Mouse (Mus musculus) erythroblast, embryonic 14.5 days (primary cell): ENCODE results near the gene Ano2. TPM values are rescaled to one million over a fixed set of nuclear protein-coding genes. Genes with fewer than 3 reads are reported as not detected.

Experiments used
- H3K27me3 ChIP-seq: 2 replicates; pipeline ENCODE4 v1.6.1; 2012; ENCODE audit warnings: inconsistent platforms; ENCODE audit not compliant: control insufficient read depth
- H3K36me3 ChIP-seq: 2 replicates; pipeline ENCODE4 v1.6.1; 2012; ENCODE audit warnings: mild to moderate bottlenecking, inconsistent platforms; ENCODE audit not compliant: control insufficient read depth
- H3K4me1 ChIP-seq: 2 replicates; pipeline ENCODE4 v1.6.1; 2012; ENCODE audit warnings: inconsistent platforms; ENCODE audit not compliant: control insufficient read depth
- H3K4me3 ChIP-seq: replicated peaks from 2 replicates; pipeline ENCODE3; 2012; ENCODE audit warnings: moderate library complexity, mild to moderate bottlenecking, inconsistent platforms
- H3K9me3 ChIP-seq: 2 replicates; pipeline ENCODE4 v1.6.1; 2012; ENCODE audit warnings: low read length, inconsistent platforms, mixed read lengths; ENCODE audit not compliant: control insufficient read depth
- GATA1 ChIP-seq: IDR thresholded peaks from 2 replicates; pipeline ENCODE4 v1.6.1; 2012; ENCODE audit warnings: low read length, inconsistent platforms, mixed read lengths
- TAL1 ChIP-seq: IDR thresholded peaks from 3 replicates; pipeline ENCODE4 v1.6.1; 2012; ENCODE audit warnings: low read length, inconsistent platforms, mixed read lengths
- polyA plus RNA-seq: library from polyadenylated mRNA; stranded (reverse); fragments of >175 nt; gene quantifications from 2 replicates; pipeline ENCODE4 v1.2.3, GENCODE M21; 2012

The Ano2 gene
- 0.44 and 1.4 TPM in 2 replicates for polyA plus RNA-seq

DNA sequence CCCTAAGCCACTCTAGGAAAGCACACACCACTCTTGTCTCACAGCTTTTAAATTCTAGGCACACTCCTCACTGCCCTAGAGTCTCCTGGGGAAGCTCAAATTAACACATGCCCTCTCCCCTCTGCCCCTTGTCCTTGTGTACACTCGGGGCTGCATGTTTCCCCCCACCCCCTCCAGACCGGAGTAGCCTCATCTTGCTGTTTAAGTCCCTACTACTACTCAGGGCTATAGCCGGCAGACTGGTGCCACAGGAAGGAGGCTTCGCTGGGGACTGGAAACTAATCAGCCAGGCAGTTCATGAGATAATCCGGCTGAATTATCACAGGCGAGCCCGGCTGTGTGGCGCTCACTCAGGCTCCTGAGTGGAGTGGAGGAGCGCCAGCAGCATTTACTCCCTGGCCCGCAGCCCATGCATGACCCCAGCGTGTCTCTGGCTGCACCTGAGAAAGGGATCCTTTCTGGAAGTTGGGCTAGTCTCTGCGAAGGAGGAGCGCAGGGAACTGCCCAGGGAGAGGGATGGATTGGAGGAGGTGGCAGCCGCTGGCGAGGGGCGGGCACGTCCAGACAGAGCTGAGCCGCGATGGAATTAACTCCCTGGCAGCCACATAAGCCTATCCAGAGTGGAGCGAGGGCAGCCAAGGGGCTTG is at the start of gene Ano2:
Ano2 (plus strand) TSS at position 363 of the 647 bp plus-strand sequence.
- H3K4me3 ChIP-seq: no peak within 1 kb of the TSS
- H3K9me3 ChIP-seq: no peaks in the 10 kb centered on the region
- no peaks in the 10 kb centered on the region for H3K4me1 ChIP-seq
- no peaks in the 10 kb centered on the region for H3K36me3 ChIP-seq
- TF ChIP-seq TAL1: no peak
- no peak for TF ChIP-seq GATA1
- peaks cover 9% of the 10 kb centered on the region for H3K27me3 ChIP-seq

DNA sequence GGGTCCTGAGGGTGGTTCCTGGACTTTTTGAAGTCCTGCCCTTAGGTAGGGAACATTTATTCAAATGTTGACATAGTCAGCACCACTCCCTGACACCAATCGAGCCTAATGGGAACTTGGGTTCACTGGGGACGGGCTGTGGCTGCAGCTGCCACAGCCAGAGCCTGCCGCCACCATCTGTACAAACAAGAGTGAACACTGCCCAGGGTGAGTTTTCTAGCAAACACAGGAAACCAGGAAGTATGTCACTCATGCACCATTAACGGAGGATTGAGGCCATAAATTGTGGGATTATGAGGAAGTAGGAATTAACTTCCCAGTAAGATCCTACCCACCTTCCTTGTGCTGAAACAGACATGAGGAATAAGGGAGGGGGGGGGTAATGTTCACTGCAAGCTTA is 49.7 kb upstream of the Ano2 start:
- no peak for TF ChIP-seq GATA1
- H3K4me3 ChIP-seq: no peak overlapping the region
- no peaks in the 10 kb centered on the region for H3K4me1 ChIP-seq
- no peaks in the 10 kb centered on the region for H3K9me3 ChIP-seq
- no peaks in the 10 kb centered on the region for H3K36me3 ChIP-seq
- H3K27me3 ChIP-seq: no peaks in the 10 kb centered on the region

DNA sequence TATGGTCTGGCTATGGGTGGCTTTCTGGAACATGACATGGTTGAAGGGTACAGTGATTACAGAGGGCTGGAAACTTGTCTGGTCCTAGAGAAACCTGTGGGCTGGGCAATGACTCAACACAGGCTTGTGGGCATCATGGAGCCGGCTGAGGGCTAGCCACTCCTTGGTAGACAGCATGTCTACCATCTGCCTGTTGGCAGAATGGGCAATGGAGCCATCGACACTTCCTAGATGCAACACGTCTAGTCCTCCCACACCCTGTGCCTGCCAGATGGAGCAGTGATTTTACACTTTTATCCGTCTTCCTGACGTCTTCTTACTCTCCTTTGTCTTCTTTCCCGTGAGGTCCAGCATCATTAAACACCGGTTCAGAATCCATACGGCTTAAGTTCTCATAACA is 49.1 kb upstream of the Ano2 start:
- TF ChIP-seq TAL1 (no peak), GATA1 (no peak)
- Histone ChIP-seq H3K36me3 (no peaks in the 10 kb centered on the region), H3K4me3 (no peak overlapping the region), H3K9me3 (no peaks in the 10 kb centered on the region), H3K27me3 (no peaks in the 10 kb centered on the region), H3K4me1 (no peaks in the 10 kb centered on the region)

DNA sequence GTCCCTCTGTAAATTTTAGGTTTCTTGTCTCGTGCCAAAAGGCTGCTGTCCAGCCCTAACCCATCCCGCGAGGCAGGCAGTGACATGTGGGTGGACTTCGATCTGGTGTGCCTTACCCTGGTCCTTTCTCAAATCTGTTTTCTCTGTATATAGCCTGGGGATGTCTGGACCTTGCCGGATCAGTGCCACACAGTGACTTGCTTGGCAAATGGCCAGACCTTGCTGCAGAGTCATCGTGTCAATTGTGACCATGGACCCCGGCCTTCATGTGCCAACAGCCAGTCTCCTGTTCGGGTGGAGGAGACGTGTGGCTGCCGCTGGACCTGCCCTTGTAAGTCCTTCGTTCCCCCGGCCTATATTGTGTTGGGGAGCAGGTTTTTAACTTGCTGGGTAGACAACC is 41.3 kb upstream of the Ano2 start:
- Histone ChIP-seq H3K4me3 (no peak overlapping the region), H3K4me1 (no peaks in the 10 kb centered on the region), H3K36me3 (no peaks in the 10 kb centered on the region), H3K27me3 (no peaks in the 10 kb centered on the region), H3K9me3 (no peaks in the 10 kb centered on the region)
- TF ChIP-seq GATA1 (no peak), TAL1 (no peak)

DNA sequence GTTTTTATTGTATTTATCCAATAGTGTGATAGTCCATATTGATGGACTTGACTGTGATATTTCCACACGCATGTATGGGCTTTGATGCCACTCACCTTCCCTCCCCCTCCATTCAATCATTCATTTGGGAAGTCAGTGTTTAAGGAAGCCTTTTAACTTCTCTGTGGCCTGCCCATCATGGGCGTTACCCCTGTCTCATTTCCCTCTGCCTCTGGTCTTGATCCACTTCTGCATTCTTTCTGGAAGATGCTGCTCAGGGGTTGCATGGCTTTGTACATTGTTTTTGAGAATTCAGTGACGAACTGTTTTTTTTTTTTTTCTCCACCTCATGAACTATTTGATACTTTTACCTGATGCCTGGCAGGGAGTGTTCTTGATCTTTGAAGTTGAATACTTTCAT is 38.9 kb upstream of the Ano2 start:
- H3K27me3 ChIP-seq: no peaks in the 10 kb centered on the region
- no peak overlapping the region for H3K4me3 ChIP-seq
- no peaks in the 10 kb centered on the region for H3K9me3 ChIP-seq
- no peaks in the 10 kb centered on the region for H3K4me1 ChIP-seq
- no peak for TF ChIP-seq TAL1
- TF ChIP-seq GATA1: no peak
- H3K36me3 ChIP-seq: no peaks in the 10 kb centered on the region

DNA sequence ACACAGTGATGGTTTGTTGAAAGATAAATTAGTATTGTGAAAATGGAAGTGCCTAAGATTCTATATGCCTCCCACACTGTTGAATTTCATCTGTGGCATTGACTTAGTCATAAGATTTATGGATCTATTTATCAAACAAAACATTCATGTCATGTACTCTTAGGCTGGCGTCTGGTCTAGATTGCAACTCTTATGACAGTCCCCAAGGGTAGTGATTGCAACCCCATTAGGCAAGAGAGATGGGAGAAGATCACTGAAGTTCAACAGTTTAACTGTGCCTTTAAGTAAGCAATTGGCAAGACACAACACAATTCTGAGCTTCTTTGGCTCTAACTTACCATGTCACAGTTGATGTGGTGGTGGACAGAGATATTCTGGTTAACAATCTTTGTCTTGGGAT is 36.8 kb upstream of the Ano2 start:
- TF ChIP-seq GATA1 (no peak), TAL1 (no peak)
- Histone ChIP-seq H3K4me1 (no peaks in the 10 kb centered on the region), H3K27me3 (no peaks in the 10 kb centered on the region), H3K36me3 (no peaks in the 10 kb centered on the region), H3K9me3 (no peaks in the 10 kb centered on the region), H3K4me3 (no peak overlapping the region)

DNA sequence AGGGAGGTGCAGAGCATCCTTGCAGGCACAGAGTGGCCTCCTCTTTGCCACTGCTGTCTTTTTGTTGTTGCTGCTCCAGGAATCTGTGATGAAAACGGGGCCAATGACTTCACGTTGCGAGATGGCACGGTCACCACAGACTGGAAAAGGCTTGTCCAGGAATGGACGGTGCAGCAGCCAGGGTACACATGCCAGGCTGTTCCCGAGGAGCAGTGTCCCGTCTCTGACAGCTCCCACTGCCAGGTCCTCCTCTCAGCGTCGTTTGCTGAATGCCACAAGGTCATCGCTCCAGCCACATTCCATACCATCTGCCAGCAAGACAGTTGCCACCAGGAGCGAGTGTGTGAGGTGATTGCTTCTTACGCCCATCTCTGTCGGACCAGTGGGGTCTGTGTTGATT is 33.3 kb upstream of the Ano2 start:
- no peaks in the 10 kb centered on the region for H3K36me3 ChIP-seq
- H3K27me3 ChIP-seq: no peaks in the 10 kb centered on the region
- H3K9me3 ChIP-seq: no peaks in the 10 kb centered on the region
- H3K4me3 ChIP-seq: no peak overlapping the region
- no peak for TF ChIP-seq GATA1
- no peak for TF ChIP-seq TAL1
- H3K4me1 ChIP-seq: no peaks in the 10 kb centered on the region

DNA sequence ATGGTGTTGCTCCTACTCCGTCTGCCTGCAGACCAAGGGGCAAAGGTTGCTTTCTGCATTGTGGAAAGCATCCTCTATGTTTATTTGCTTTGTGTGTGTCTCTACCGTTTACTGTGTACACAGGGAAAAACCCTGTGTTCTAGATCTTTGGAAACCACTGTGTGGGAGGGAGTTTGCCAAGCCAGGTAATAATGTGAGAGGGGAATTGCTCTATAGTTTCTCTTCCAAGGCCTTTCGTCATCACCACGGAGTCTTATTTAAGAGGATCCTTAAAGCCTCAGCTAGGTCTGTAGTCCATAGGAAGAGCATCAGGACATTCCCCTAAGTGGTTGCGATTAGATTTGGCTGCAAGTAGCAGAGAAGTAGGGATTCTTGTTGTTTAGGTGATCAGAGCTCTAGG is 32.3 kb upstream of the Ano2 start:
- Histone ChIP-seq H3K9me3 (no peaks in the 10 kb centered on the region), H3K4me1 (no peaks in the 10 kb centered on the region), H3K4me3 (no peak overlapping the region), H3K36me3 (no peaks in the 10 kb centered on the region), H3K27me3 (no peaks in the 10 kb centered on the region)
- TF ChIP-seq TAL1: no peak
- TF ChIP-seq GATA1: no peak

DNA sequence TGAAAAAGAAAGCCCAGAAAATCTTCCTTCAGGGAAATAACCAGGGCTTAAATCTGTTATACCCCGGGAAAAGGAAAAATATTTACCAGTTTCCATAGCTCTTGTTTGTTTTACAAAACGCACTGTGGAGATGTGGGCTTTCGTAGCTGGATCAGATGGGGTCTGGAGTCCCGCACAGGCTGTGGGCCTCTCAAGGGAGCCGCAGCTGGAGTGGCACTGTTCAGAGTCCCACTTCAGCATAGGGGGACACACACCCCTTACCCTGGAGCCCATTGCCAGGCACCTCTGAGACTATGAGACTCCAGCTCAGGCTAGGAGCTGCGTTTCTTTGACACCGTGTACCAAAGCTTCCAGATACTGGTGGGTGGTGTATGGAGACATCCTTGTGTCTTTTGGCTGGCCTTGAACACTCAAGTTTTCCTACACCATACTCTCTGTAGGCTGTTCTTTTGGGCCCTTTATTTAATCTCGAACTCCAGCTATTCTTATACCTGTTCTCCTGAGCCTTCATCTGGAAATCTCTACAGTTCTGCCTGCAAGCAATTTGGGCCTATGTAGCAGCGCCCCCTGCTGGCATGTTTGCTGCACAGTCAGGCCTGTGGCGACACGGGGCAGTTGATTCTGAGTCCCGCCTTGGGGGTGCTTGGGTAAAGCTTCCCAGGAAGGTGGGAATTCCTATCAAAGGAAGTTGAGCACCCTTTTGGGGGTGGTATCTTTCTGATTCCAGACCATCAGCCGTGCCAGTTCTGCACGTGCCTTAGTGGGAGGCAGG is 28.9 kb upstream of the Ano2 start:
- no peaks in the 10 kb centered on the region for H3K36me3 ChIP-seq
- H3K4me3 ChIP-seq: no peak overlapping the region
- H3K9me3 ChIP-seq: no peaks in the 10 kb centered on the region
- TF ChIP-seq TAL1 (no peak), GATA1 (no peak)
- H3K4me1 ChIP-seq: no peaks in the 10 kb centered on the region
- no peaks in the 10 kb centered on the region for H3K27me3 ChIP-seq

DNA sequence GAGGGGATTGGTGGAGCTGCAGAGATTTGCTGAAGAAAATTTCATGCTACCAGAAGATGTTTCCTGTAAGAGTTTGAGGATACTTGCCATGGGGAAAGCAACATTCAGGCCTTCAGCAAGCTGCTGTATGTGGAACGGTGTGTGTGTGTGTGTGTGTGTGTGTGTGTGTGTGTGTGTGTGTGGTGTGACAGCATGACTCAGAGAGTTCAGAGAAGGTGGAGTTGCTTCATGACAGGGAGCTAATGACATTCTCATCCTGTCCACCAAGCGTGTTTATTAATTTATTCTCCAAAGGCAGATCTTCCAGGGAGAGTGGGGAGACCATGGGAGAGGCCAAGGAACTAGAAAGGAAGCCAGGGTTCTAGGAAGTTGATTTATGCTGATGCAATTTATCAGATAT is 26.3 kb upstream of the Ano2 start:
- Histone ChIP-seq H3K4me3 (no peak overlapping the region), H3K36me3 (no peaks in the 10 kb centered on the region), H3K4me1 (no peaks in the 10 kb centered on the region), H3K27me3 (no peaks in the 10 kb centered on the region), H3K9me3 (no peaks in the 10 kb centered on the region)
- no peak for TF ChIP-seq GATA1
- no peak for TF ChIP-seq TAL1
